Mouse (Mus musculus): ENCODE data around the gene Irf2bp2.
"Not testable (repeated sequence)": the region's sequence is repeated elsewhere in the genome, so short reads cannot be mapped to it uniquely, and the experiment has no call there.

Gene Irf2bp2

DNA sequence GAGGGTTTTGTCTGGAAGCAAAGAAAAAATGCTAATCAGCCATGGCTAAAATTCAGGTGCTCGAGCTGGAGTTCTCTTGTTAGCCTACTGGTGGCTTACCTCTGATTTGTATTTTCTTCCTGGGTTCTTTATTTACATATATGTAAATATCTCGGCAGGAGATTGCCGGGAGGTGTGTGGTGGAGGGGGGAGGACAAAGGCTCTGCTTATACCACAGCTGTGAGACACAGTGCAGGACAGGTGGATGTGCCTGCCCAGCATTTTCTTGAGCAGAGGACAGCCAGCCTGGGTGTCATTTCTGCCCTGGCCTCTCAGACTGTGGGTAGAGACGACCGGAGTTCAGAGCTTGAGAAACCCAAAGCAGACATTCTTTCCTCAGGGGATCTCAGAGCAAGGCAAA is 7.5 kb upstream of the Irf2bp2 start:
- no peak for DNase-seq (ENCODE audit: low spot score)

DNA sequence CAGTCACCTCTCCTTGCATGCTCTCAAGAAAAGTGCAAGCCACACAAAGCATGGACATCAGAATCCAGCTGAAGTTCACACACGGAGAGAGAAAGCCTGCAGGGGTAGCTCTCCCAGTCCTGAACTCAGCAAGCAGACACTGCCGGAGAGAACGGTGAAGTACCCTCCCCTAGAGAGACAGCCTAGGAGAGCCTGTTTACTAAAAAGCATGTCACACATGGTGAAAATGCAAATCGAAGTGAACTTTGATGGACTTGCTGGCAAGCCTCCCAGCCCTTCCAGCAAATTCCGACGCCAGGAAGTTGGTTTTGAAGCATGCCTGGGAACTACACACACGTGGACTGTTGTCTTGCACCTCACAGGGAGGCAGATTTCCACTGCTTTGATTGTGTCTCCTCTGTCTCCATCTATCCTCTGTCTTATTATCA is 7.0 kb upstream of the Irf2bp2 start:
- DNase-seq (ENCODE audit: low spot score), result no peak

DNA sequence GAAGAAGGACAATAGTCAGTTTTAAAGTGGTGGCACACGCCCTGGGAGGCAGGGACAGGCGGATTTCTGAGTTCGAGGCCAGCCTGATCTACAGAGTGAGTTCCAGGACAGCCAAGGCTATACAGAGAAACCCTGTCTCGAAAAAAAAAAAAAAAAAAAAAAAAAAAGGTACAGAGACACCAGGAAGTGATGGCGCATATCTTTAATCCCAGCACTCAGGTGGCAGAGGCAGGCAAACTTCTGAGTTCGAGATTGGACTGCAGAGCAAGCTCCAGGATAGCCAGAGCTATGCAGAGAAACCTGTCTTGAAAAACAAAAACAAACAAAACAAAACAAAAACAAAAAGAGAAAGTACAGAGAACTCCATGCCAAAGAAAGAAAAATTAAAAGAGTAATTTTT is 6.6 kb upstream of the Irf2bp2 start:
- not testable (repeated sequence) for DNase-seq (ENCODE audit: low spot score)

DNA sequence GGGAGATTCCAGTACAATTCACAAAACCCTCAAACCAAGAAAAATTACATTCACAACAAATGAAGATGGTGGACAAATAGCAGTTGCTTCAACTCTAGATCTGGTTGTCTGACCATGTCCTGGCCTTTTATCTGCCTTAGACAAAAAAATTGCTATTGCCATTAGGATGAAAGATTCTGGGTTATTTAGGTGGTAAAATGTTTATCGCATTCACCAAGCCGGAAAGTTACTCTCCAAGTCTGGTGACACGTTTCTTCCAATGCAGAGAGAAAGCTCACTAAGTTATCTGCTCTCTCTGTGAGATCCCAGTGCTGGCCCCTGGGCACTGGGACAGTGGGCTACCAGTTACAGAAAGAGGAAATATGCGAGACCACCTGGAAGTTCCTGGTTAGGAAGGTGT is 5.5 kb upstream of the Irf2bp2 start:
- DNase-seq (ENCODE audit: low spot score), result no peak

DNA sequence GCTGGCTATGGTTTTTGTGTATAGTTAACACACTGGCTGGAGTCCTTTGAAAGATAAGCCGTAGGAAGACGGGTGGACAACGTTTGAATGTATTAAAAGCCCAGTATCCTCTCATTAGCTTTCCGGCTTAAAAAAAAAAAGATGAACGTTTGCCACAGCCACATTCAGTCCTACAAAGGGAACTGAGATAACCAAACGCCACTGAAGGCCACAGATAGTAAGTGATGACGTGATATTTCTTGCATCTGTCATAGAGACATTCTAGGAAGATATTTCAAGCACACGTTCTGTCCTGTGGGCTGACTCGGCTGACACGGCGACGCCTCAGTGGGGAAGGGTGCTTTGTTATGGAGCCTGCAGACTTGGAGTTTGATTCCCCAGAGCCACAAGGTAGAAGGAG is 4.4 kb upstream of the Irf2bp2 start:
- DNase-seq (ENCODE audit: low spot score), result no peak

DNA sequence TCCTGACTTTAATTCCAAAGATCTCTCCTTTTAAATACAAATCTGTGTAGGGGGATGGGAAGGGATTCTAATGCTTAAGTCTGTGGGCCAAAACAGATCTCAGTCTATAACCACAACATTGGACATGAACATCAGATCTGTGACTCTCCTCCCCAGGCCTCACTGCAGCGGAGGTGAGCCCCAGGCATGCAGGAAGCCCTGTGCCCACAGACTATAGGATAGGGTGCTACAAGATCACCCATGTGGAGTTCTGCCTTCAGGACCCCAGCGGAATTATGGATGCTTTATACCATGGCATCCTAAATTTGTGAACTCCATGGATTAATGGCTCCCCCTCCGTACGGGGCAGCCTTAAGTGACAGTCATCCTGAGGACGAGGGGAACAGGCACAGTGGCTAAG is 2.9 kb upstream of the Irf2bp2 start:
- no peak for DNase-seq (ENCODE audit: low spot score)

DNA sequence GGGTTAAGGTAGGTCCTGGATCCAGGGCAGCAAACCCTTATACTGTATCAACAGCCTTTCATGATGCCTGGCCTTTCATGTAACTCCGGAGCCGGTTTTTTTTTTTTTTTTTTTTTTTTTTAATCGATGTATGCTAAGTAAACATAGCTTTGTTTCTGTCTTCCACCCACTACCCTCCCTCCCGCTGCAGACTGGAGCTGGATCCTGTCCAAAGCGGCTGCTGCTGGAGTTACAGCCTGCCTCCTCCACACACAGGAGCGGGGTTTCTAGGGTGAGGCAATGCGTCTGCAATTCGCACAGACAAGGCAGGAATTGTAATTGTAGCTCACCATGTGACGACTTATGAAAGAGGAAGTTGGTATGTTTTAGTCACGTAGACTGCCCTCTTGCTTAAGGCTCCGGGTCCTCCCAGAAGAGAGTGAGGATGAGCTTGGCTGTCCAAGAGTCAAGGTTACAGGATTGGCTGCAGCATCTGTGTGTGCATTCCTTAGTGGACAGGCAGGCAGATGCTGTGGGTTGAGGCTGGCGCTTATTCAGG is 2.4 kb upstream of the Irf2bp2 start:
- DNase-seq (ENCODE audit: low spot score), result peak; percentile 72

DNA sequence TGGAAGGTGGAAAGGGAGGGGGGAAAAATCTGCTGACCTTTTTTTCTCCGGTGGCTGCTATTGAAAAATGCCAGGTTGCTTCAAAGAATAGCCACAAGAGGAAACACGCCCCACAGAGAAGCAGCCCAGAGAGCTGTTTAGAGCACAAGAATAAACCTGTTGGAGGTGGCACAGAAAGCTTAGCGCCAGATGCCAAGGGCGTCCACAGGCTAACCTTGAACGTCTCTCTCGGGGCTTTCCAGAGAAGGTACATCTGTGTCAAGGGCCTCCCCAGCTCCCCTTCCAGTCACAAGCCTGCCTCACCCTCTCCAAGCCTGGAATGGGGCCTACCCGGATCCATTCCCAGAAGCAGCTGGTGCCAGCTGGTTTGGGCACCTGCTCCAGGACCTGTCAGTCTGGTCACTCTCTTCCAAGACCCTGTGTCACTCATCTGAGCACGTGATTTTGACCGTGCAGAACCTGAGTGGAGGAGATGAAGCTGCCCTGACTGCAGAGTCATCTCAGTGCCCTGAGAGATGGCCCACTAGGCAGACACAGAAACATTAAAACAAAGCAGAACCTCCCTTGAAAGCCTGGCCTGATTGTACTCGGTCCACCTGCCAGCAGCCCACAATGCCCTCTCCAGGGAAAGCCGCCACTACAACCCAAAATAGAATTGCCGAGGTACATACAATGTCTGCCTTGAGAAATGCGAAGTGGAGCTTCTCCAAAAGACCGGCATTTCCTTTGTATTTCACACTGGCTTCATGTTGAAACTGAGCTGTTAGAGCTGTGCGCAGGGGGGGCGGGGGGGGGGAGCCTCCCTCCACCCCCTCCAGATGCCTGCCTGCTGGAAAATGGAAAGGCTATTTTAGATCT is 1.6 kb upstream of the Irf2bp2 start:
- DNase-seq (ENCODE audit: low spot score), result no peak

DNA sequence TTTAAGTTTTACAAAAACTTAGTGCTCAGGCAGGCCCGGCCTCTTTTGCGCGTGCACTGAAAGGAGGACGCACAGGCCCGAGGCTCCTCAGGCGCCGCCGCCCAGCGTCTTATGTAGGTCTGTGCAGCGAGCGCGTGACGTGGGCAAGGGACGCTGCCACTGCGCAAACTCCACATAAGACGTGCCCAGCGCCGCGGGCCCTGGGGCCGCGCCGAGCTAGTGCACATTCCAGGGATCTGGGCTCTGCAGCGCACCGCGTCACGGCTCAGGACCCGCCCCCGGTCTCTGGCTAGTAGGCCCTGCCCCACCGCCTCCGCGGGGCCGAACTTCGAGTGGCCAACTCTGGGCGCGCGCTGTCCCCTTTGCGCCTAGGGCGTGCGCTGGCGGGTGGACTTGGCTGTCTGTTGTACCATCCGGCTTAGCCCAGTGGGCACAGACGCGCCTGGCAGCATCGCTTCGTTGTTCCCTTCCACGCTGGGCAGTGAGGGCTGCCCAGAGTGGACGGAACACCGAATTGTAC is 755 bp upstream of the Irf2bp2 start:
- DNase-seq (ENCODE audit: low spot score), result peak; percentile 99

DNA sequence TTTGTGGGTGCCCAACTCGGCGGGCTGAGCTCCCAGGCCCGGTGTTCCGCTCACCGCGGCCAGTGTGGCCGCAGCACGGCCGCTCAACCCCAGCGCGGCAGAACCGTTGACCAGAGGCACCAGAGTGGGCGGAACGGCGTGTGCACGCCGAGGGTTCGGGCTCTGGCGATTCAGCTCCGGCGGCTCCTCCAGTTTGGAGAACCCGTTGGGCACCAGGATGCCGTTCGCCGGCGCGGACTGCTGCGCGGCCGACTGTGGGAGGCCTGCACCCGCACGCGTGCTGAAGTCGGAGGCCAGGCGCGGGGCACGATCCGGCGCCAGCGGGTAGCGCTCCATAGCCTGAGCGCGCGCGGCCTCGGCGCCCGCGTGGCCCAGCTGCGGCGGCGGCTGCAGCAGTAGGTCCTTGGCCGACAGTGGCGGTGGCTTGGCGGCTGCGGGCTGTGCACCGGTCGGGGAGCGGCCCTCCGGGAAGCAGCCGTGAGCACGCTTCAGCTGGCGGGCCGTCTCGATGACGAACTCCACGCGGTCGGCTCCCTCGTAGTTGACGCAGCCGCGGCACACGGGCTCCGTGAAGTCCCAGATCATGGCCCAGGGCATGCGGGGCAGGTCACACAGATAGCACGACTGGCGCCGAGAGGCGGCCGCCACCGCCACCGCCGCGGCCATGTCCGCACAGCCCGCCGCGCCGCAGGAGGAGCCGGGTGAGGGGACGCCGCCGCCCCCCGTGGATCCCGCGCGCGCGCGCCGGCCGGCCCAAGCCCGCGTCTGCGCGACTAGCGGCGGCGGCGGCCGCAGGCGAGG is 815 bp downstream of the Irf2bp2 start:
- peak; percentile 63 for DNase-seq (ENCODE audit: low spot score)

DNA sequence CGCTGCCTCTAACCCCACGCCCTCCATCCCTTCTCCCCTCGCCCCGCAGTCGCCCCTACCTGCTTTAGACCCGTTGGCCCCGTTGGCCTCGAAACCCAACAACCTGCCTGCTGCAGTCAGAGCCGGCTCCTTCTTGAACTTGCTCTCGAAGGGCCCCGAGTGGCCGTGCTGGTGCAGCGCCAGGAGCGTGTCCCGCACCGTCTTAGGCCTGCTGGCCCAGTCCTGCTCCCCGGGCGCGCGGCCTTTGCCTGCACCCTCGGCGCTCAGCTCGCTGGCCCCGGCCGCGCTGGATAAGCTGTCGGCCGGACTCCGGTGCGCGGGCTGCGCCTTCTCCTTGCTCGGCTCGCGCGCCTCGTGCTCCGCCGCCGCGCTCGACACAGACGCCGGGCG is 1.4 kb downstream of the Irf2bp2 start:
- DNase-seq (ENCODE audit: low spot score), result peak; percentile 55

DNA sequence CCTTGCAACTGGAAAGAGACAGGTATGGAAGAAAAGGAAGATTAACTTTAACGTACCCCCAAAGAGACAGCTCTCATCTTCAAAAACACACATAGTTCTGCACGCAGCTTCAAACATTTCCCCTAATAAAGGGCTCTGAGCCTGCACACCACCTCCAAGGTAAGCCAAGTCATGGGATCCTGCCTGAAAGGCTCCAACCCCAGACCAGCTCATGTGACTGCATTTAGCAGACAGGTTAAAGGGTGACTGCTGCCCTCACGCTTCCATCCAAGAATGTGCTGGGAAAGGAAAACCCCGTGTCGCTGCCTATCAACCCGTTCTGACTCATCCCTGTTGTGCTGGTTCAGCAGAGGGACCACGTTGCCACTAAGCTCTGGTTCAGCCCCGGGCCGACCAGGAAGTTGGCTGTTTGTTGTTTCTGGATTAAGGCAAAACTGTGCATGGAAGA is 1.9 kb downstream of the Irf2bp2 start:
- peak; percentile 71 for DNase-seq (ENCODE audit: low spot score)

DNA sequence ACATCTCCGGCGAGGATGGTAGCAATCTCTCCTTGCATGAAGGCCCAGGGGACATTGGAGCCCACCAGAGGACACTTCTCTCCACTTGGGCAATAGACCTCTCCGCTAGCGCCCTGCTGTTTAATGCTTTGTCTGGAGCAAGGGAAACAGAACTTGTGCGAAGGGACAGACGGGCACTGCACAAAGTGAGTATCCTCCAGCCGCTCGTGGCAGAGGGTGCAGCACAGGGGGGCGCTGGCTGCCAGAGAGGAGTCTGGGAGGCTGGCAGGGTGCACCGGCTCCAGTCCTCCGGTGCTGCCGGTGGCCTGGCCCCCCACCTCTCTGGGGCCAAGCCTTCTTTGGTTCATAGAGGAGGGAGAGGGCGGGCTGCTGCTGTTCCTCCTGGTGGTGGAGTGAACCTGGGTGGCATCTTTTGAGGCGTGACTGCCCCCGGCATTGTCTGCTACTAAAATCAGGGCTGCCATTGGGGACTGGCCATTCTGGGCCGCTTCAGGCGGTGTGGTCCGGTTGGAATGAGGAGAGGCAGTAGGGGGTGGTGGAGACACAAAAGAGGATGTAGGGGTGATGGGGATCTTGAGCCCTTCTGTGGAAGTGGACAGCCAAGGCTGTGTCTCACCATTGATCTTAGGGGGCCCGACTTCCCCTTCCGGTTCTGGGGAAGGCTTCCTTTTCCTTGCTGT is 2.5 kb downstream of the Irf2bp2 start:
- peak; percentile 59 for DNase-seq (ENCODE audit: low spot score)

DNA sequence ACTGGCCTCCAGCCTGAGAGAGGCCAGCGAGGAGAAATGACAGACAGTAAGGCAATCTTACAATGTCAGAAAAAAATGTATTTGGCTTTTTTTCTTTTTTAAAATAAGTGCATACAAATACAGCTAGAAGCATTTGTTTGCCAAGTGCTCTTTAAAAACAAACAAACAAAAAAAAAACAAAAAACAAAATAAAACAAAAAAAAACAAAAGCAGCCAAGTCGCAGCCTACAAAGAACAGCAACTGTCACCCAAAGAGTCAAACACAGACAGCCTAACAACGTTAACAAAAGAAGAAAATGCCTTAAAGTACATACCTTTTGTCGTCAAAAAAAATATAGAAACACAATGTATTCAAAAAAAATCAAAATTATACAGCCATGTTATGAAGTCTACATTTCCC is 3.2 kb downstream of the Irf2bp2 start:
- no peak for DNase-seq (ENCODE audit: low spot score)

DNA sequence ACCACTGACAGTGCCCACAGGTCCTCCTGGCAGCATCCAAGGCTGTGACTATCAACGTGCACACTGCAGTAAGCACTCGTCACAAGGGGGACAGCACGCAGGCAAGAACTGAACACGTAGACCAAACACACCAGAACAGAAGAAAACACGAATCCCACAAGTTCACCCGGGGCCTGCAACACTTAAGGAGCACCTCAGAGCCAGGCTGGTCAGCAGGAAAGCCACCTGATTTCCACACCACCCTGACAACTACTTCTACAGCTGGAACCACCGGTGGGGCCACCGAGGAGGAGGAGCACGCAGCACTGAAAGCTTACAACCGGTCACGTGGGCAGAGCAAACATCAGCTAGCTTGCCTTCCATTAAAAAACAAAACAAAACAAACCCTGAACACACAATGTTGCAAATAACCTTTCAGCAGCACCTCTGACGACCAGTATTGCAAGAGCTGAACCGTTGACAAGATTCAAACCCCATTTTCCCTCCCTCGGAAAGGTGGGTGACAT is 3.7 kb downstream of the Irf2bp2 start:
- DNase-seq (ENCODE audit: low spot score), result peak; percentile 44

DNA sequence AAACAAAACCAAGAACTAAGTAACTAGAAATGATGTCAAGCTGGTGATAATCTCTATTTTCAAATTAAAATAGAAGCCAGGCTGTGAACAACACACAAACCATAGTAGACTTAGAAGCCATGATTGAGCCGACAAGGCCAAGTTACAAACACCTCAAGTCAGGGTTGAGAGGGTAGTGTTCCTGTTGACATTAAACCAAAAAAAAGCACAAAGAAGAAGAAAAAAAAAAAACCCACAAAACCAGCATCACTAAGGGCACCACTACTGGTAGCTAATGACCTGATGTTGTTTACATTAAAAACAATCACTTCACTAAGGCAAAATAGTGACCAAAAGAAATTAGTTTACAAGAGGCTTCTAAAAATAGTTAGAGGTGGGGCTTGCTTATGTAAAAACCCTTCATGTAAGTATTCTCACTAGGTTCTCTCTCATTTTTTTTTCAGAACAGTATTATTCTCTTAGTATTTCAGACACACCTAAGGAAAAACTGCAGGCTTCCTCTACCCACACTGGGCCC is 4.2 kb downstream of the Irf2bp2 start:
- no peak for DNase-seq (ENCODE audit: low spot score)

DNA sequence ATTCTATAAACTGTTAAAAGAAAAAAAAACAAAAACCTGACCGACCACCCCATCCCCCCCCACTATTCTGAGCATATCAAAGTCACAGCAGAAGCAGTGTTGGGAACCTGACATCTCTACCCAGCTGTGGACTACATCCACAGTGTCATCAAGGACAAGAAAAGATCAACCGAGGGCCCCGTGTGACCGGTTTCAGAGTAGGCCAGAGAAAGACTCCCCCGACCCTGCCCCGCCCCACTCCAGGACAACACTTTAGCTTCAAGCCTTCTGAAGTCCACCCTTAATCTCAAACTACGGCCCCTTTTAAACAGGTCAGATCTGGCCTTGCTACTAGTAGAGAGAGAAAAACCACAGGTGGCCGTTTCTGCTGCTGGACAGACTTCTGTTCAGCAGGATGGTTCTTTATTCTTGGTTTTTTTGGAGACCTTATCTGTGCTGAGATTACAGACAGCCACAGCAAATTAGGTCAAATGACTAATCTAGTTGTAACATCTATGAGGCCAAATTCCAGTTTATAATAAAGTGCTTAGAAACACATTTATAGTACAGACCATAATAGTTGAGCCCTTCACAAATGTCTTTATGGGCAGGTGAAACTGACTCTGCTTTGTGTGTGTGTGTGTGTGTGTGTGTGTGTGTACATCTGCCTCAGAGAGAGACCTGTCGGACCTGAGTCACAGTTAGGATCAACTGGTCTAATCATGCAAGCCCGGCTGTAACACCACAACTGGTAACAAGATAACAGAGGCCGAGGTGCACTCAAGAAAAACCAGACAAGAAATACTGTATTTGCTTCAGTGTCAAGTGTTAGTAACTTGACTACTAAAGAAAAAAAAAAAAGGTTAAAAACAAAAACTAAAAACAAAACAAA is 4.9 kb downstream of the Irf2bp2 start:
- DNase-seq (ENCODE audit: low spot score), result no peak

DNA sequence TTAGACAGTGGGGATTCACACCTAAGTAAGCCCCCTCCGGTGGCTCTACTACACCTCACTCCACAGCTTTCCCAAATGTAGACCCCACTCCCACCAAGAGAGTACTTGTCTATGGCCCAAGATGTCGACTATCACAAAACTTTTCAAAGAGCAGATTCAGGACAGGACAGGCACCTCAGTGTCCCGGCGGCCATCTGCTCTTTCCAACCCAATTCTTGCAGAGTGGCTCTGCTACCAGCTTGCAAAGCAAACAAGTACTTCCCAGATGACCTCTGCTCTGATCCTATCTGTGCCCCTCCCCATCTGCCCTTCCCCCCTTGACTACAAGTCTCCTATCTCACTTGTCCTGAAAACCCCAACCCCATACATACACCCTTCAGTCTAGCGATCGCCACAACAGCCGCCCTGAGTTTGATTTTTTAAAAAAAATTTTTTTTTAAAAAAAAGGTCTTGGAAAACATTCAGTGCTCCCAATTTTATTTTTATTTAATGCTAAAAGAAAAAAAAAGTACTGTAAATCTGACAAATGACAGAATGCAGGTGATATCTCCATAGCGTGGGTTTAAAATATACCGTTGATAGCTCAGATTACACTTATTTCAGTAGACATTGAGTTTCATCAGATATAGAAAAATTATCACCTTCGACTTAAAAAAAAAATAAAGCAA is 5.8 kb downstream of the Irf2bp2 start:
- peak; percentile 28 for DNase-seq (ENCODE audit: low spot score)

DNA sequence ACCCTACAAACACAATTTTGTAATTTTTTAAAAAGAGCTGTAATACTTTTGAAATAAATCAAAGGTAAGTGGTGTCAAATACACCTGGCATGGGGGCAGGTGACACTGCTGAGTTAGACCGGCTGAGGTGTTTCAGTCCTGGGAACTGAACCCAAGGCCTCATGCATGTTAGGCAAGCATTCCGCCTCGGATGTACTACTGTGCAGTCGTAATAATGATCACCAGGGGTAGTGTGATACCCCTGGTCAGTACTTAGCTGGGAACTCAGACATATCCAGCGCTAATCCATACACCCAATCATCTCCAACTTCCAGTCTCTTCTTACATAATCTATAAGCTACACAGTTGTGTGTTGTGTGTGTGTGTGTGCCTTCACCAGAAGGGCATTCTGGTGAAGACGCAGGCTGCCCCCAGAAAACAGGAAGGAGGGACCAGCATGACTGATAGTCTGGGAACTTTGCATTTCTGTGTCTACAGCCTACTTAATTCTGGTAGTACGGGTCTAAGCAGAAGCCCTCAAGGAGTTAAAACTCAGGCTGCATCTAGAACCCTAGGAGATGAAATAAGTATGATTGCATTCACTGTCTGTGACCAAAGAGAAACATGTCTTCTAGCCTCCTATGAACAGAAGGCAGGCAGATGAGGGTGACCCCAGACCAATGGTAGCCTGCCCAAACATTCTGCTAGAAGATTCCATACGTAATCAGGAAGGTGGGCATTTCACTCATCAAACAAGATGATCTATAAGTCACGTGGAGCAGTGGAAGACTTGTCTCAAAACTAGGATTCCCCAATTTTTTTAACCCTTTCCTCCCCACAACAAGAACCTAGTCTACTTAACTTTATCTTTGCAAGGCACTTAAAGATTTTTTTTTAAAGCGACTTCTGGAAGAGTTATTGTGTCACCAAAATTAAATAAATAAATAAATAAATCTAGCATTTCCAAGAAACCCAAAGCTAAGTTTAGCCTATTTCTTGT is 6.9 kb downstream of the Irf2bp2 start:
- no peak for DNase-seq (ENCODE audit: low spot score)
